Mouse (Mus musculus): ENCODE measurements around the gene Tnxb.

Tnxb gene

DNA sequence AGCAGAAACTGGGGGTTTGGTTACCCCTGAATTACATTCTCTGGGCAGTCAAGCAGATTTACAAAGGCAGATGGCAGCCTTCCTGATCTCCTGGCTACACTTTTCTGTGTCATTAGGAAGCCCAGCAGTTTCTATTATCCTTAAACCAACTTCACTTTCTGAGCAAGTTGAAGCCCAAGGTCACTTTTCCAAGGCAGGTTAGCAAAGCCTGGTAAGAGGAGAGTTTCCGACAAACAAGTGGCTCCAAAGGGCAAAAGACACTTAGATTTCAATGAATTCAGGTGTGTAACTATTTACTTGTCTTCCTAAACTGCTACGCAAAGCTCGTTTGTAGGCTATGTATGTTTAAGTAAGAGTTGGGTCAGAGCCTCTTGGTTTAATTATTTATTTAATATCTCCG, 27.0 kb upstream of the Tnxb start:
- no peak for DNase-seq (ENCODE audit: low spot score in 2 of 2)

DNA sequence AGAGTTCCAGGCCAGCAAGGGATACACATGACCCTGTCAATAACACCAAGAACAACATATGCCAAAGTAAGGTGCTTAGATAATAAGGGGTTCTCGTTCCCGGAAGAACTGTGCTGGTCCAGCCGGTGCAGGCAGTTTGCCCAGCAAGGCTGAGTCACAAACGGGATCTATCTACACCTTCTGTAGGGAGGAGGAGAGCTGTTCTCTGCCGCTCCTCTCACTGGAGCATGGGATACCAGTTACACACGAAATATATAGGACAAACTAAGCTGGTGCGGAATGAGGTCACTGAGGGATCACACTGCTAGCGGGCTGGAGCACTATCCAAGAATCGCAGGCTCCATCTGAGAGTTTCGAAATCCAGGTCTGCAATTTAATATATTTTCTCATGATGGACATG, 26.4 kb upstream of the Tnxb start:
- no peak for DNase-seq (ENCODE audit: low spot score in 2 of 2)

DNA sequence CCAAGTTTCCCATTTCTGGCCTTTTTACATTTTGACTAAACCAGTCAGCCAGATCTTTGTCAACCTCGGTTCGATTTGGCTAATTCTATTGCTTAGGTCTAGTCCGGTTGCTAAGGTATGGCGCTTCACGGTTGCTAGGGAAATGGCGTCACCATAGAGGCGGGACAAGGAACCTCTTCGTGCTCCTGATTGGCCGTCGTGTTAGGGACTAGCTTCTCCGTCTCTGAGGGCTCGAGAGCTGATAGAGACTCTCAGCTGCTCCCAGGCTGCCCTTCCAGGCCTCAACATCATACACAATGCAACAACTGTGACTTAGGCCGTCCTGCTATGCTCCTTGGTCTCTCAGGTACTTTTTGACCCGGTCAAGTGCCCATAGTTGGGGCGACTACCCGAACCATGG, 25.7 kb upstream of the Tnxb start, which contains the start of gene Fkbpl:
Fkbpl (plus strand) TSS at position 157 of the 400 bp plus-strand sequence.
- peak; percentile 96 to 98 for DNase-seq (ENCODE audit: low spot score in 2 of 2)

DNA sequence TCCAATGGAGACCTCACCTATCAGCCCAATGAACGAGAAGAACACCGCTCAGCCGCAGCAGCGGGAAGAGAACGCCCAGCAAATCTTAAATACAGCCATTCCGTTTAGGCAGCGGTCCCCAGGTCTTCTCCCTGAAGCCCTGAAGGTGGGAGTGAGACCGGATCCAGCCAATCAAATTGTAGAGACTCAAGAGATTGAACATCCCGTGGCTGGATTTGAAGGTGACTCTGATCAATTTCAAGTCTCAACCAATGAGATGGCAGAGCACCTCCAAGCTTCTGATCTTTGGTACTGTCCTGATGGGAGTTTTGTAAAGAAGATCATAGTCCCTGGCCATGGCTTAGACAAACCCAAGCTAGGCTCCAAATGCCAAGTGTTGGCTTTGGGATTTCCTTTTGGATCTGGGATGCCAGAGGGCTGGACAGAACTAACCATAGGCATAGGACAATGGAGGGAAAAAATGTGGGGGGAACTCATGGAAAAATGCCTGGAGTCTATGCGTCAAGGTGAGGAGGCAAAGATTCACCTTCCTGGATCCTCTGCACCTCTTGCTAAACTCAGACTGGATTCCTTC, 25.0 kb upstream of the Tnxb start:
- DNase-seq (ENCODE audit: low spot score in 2 of 2), result no peak

DNA sequence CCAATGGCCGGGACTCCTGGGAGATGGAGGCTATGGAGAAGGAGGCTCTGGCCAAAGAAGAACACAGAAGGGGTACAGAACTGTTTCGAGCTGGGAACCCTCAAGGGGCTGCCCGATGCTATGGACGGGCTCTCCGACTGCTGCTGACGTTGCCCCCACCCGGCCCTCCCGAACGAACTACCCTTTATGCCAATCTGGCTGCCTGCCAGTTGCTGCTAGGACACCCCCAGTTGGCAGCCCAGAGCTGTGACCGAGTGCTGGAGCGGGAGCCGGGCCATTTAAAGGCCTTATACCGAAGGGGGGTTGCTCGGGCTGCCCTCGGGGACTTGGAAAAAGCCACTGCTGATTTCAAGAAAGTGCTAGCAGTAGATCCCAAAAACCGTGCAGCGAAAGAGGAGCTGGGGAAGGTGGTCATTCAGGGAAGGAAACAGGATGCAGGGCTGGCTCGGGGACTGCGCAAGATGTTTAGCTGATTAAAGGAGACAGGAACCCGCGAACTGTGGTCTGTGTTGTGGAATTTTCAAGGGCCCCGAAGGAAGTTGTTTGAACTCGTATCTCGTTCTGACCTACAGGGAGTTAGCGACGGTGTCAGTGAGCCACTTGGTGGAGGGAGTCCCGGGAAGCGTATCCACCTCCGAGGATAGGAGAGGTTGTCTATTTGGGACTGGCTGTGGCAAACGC, 24.4 kb upstream of the Tnxb start:
- no peak for DNase-seq (ENCODE audit: low spot score in 2 of 2)

DNA sequence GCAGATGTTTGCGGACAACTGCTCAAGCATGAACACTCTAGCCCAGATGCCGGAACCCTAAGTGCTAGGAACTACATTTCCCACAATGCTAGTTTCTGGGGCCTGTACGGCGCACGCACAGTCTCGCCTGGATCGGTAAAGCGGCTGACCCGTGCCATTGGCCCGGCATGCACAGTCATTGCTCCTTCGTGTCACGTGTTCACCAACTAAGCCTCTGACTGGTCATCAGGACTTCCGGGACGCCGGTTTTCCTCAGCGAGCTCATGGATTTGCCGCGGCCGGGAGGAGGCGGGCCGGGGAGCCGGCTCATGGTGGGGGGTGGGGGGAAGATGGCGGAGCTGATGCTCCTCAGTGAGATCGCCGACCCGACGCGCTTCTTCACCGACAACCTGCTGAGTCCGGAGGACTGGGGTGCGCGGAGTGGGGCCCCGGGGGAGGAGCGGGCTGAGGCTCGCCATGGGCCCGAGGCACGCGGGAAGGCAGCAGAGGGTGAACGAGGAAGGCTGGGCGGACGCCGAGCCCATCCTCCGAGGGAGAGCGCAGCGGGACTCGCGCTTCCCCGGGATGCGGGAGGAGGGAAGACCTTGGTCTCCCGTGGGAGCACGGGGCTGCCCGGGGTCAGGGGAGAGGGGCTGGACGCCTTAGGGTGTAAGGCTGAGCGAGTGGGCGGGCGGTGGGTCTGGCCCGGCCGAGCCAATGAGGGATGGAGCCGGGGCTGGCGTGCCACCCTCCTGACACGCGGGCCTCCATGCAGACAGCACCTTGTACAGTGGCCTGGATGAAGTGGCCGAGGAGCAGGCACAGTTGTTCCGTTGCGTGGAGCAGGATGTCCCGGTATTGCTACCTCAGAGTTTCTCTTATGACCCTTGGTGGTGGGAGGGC, 23.2 kb upstream of the Tnxb start, which contains the start of gene Atf6b:
Atf6b (plus strand) TSS at position 241 of the 882 bp plus-strand sequence.
- peak; percentile 96 to 98 for DNase-seq (ENCODE audit: low spot score in 2 of 2)

DNA sequence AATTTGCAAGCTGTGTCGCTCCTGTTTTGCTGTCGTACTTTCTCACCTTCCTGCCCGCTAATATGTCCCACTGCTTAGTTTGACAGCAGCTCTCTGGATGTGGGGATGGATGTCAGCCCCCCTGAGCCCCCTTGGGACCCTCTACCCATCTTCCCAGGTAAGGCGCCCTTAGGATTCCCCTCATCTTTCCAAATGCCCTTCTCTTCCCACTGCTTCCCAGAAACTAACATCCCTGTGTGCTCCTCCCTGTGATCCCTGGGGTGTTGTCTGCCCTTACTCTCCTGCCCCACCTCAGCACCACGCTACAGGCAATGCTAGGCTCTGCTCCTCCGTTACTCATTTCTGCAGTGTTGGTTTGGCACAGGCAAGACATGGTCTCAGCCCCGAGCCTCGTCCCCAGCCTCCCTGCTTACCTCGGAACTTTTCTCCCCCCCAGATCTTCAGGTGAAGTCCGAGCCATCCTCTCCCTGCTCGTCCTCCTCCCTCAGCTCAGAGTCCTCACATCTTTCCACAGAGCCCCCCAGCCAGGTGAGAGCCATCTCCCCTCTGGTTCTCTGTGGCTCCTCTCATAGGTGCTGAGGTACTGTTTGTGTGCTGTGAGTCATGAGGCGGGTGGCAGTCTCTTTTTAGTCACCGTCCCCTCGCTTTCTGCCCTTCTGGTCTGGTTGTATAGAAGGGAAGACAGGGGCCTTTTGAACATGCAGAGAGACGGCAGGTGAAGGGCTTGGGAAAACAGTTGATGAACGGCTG, 22.0 kb upstream of the Tnxb start:
- DNase-seq (ENCODE audit: low spot score in 2 of 2), result no peak

DNA sequence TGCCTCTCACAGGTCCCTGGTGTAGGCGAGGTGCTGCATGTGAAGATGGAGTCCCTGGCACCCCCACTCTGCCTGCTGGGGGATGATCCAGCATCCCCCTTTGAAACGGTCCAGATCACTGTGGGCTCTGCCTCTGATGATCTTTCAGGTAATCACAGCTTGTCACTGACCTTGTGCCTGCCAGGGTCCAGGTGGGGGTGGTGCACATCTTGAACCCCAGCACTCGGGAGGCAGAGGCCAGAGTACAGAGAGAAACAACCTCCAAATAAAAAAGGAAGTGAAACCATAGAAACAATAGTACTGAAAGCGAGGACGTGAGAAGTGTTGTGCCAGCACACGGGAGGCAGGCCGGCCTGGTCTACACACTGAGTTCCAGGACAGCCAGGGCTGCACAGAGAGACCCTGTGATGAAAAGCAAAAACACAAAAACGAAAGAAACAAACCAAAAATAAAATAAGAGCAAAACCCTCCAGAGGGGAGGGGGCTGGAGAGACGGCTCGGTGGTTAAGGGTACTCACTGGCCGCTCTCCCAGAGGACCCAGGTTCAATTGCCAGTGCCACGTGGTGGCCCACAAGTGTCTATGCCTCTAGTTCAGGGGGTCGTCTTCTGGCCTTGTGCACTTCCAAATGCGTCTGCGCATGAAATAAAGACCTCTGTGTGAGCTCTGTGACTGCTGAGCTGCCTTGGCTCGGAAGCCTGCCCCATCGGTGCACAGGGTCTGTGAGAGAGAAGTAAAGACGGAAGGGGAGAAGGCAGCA, 21.1 kb upstream of the Tnxb start:
- no peak for DNase-seq (ENCODE audit: low spot score in 2 of 2)

DNA sequence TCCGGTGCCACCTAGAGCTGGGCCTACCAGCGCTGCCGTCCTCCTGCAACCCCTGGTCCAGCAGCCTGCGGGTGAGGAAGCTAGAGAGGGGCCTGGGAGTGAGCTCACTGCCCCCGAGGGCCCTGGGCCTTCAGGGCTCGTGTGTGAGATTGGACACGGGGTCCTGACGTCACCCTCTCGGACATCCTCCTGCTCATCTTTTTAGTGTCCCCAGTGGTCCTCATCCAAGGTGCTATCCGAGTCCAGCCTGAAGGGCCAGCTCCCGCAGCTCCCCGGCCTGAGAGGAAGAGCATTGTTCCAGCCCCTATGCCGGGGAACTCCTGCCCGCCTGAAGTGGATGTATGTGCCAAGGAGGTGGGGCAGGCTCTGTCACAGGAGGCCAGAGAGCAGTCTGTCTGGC, 19.6 kb upstream of the Tnxb start:
- DNase-seq (ENCODE audit: low spot score in 2 of 2), result no peak

DNA sequence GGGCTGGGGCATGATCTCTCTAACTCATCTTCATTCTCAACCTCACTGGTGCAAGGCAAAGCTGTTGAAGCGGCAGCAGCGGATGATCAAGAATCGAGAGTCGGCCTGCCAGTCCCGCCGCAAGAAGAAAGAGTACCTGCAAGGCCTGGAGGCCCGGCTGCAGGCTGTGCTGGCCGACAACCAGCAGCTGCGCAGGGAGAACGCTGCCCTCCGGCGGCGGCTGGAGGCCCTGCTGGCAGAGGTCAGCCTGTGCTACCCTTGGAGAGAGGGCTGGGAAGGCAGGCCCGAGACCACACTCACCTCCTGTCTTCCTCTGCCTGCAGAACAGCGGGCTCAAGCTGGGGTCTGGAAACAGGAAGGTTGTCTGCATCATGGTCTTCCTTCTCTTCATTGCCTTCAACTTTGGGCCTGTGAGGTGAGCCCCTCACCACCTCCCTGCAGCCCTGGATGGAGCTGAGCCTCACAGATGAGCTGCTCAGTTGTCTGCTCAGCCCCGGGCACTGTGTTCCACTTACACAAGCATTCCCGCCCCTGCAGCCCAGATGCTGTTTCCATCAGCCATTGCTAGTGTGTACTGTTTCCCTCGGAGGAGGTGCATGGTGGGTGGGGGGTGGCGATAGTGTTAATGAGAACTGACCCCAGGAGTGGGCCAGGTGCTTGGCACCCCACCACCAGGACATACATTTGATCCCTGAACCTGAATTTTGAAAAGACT, 18.7 kb upstream of the Tnxb start:
- no peak for DNase-seq (ENCODE audit: low spot score in 2 of 2)

DNA sequence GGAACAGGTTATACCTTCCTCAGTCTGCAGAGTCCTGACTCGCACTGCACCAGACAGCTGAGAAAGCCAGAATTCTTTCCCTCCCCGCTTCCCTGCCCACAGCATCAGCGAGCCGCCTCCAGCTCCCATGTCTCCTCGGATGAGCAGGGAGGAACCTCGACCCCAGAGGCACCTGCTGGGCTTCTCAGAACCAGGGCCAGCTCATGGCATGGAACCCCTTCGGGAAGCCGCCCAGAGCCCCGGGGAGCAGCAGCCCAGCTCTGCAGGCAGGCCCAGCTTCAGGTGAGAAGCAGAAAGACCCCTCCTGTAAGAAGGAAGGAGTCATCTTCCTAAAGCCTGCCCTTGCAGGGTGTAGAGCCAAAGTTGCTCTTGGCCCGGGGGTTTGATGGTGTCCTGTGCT, 17.8 kb upstream of the Tnxb start:
- no peak for DNase-seq (ENCODE audit: low spot score in 2 of 2)

DNA sequence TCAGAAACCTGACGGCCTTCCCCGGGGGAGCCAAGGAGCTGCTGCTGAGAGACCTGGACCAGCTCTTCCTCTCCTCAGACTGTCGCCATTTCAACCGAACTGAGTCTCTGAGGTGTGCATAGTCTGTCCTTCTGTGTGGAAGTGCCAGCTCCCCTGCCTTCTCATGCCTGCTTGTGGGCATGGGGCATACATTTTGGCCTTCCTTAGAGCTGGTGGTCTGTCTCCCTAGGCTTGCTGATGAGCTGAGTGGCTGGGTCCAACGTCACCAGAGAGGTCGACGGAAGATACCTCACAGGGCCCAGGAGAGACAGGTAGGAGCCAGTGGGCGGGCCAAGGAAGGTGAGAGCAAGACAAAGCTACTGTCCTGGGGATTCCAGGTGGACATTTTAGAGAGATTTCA, 17.4 kb upstream of the Tnxb start:
- no peak for DNase-seq (ENCODE audit: low spot score in 2 of 2)

DNA sequence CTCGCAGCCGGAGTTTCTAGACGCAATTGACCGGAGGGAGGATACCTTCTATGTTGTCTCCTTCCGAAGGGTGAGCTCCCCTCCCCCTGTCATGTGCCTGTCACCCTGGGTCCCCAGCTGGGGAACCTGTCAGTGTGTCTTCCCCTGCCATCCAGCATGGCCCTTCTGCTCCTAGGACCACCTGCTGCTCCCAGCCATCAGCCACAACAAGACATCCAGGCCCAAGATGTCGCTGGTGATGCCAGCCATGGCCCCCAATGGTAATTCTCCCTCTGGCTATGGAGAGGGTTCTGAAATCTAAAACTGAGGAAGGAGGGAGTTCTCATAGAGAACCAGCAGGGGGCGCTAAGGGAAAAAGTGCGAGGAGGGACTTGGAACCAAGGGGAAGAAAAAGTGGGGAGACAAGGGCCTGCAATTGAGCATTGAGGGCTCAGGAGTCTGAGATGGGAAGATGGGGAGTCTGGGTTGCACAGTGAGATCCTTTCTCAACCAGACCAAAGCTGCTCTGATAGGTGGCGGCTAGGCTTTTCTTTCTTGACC, 16.5 kb upstream of the Tnxb start:
- no peak for DNase-seq (ENCODE audit: low spot score in 2 of 2)

DNA sequence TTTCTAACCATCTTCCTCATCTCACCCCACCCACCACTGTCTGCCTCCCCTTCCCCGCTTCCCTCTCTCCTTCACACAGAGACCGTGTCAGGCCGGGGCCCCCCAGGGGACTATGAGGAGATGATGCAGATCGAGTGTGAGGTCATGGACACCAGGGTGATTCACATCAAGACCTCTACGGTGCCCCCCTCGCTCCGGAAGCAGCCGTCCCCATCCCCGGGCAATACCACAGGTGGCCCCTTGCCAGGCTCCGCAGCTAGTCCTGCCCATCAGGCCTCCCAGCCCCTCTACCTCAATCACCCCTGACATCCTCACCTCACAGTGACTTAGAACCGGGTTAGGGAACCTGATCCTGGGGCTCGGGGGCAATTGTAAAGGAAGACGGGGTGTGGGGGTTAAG, 15.9 kb upstream of the Tnxb start:
- DNase-seq (ENCODE audit: low spot score in 2 of 2), result no peak

DNA sequence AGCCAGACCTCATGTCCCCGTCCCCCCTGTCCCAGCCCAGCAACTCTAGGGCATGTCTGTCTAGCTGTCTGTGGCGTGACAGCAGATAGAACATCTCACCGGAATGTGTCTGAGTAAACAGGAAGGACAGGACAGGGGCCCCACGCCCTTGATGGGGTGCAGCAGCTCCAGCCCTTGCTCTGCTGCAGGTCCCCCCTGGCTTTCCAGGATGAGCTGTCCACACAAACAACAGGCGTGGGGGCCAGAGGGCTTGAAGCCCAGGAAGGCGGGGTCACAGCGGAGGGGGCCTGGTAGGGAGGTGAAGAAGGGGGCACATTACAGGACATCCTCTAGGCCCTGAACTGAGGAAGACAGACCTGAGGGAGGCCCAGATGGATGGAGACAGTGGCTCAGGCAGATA, 15.2 kb upstream of the Tnxb start:
- DNase-seq (ENCODE audit: low spot score in 2 of 2), result no peak

DNA sequence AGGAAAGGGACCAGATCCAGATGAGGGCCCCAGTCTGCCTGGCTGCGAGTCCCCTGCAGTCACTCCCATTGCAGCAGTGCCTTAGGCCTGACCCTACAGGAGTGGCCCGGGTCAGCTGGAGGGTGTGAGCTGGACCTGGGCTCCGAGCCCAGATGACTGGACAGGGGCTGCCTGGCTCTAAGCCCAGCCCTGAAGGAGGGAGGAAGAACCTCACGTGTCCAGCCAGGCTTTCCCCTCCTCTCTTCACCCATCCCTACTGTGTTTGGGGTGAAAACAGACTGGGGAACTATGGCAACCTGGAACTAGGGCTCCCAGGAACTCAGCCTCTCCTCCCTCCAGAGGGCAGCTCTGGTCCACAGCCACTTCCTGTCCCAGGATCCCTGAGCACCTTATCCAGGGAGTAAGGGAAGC, 14.7 kb upstream of the Tnxb start:
- no peak for DNase-seq (ENCODE audit: low spot score in 2 of 2)

DNA sequence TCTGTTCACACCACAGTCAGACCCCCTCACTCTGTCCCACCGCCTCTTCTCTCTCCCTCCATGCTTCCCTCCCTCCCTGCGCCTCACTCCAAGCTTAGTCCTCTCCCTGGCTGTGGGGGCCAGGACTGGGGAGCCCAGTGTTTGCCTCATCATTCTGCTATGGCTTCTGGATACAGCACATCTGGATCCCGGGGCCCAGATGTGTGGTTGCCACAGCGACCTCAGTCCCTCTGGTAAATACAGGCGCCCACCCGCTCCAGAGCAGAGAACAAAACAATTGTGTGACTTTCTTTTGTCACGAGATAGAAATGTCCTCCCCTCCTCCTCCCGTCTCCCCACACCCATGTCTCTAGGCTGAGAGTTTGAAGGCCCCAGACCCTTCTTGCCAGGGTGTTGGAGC, 13.7 kb upstream of the Tnxb start:
- DNase-seq (ENCODE audit: low spot score in 2 of 2), result no peak

DNA sequence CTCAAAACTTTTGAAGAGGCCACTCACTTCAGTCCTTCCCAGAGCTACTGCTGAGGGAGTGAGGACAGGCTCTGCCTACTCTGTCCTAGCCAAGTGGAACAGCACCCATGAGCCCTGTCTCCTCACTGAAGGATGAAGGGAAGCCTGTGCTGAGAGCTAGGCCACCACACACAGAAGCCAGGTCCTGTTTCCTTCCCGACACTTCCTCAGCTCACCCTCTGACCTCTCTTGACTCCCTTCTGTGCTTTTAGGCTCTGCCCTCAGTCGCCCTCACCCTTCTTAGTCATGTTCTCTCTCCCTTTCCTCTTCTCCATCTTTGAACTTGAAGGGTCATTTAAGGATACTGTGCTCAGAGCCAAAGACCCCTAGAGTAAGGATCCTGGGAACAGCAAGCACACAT, 13.1 kb upstream of the Tnxb start:
- DNase-seq (ENCODE audit: low spot score in 2 of 2), result no peak

DNA sequence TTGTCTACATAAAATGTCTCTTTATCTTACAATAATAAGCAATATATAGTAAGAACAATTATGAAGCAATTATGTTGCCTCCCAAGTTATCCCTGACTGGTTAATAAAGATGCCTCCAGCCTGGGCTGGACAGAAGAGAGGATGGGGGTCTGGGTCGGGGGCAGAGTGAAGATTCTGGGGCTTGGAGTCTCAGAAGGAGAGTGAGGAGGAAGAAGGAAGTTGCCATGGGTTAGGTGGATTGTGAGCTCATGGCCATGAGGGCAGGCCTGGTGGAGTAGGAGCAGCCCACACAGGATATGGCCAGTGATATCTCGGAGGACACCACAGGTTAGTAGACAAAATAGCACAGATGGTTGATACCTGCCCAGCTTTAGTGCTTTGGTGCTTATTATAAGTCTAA, 12.2 kb upstream of the Tnxb start:
- no peak for DNase-seq (ENCODE audit: low spot score in 2 of 2)

DNA sequence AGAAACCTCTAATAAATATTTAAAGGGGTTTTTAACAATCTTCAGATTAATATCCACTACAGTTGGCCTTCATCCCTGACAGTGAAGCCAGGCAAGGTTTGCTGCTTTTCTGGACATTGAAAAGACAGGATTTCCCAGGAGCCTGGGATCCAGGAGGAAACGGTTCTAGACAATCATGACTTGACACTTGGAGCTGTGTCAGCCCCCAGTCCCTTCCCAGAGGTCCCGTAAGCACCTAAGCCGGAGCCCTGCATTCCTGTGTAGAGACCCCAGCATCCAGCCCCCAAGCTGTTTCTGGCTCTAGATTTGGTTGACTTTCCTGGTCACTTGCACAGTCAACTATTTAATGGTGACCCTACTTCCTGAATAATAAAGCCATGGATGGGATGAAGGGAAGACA, 11.7 kb upstream of the Tnxb start:
- no peak for DNase-seq (ENCODE audit: low spot score in 2 of 2)

Data from frontal cortex, postnatal 36 days (tissue).